In the genomic region with DNA sequence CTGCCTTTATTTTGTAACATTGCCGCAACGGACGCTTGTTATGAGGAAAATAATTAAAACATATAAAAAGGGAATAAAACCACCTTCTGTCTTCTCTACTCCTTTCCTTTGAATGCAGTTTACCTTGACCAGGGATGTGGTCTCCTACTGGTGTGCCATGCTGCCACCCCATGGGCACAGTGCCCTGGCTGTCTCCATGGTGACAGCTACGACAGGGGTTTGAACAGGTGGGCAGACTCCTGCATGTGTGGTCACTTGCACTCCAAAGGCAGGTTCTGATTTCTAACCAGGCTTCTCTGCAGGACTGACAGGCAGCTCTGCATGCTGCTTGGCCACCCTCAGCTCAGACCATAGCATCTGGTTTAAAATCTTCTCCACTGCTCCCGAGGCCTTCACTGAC, we compare ENCODE assay signal across 20 mouse cellular contexts. TPM values are rescaled to one million over a fixed set of nuclear protein-coding genes. Genes with fewer than 3 reads are reported as not detected.
"Had no signal": no experiment of that assay in that cellular context is flagged by ENCODE, and none has a peak within 500 bp of the region (broad histone marks: within the 10 kb centered on the region; RNA-seq: fewer than 3 reads in every experiment).

No protein-coding gene starts in this region.

- H3K27ac ChIP-seq: lung, embryonic 15.5 days; macrophage; midbrain, embryonic 13.5 days; midbrain, embryonic 15.5 days; neural tube, embryonic 13.5 days; neural tube, embryonic 15.5 days had no signal

- DNase-seq: lung, adult 2 months; lung, postnatal 14 days; lung, postnatal 36 days; retina, postnatal 1 day; right cerebral cortex, adult 18-20 months; right cerebral cortex, postnatal 25 days; right cerebral cortex, postnatal 4 days; spleen, adult 18-20 months; thymus, adult 18-20 months; thymus, postnatal 14 days; thymus, postnatal 36 days had no signal

- H3K4me3 ChIP-seq: lung, embryonic 15.5 days; megakaryocyte, embryonic 14.5 days; midbrain, embryonic 13.5 days; midbrain, embryonic 15.5 days; neural tube, embryonic 13.5 days; neural tube, embryonic 15.5 days had no signal

RNA-seq across cellular contexts. Expression of gene Ptpn5, which starts 21.4 kb away (rescaled TPM):
- total RNA-seq: megakaryocyte progenitor cell, adult 5-6 weeks; monocyte, adult 5-6 weeks had no signal
